Mouse (Mus musculus): ENCODE data around the gene Msx3. TPM values are rescaled to one million over a fixed set of nuclear protein-coding genes. Genes with fewer than 3 reads are reported as not detected.

The Msx3 gene
- total RNA-seq, 2 experiments from 2014 or later: not detected

Other genes starting within 250 kb of the Msx3 start
- not detected in 2 replicates for gene Adgra1, start 214.9 kb downstream of the Msx3 start, total RNA-seq (2014; fragmentation: Nextera tagmentation)
- gene Adgra1, start 214.9 kb downstream of the Msx3 start, total RNA-seq (2017): not detected in 2 replicates
- not detected in 2 replicates for gene Kndc1, start 154.4 kb downstream of the Msx3 start, total RNA-seq (2014; fragmentation: Nextera tagmentation)
- not detected in 2 replicates for gene Kndc1, start 154.4 kb downstream of the Msx3 start, total RNA-seq (2017)
- gene Utf1, start 105.3 kb downstream of the Msx3 start, total RNA-seq (2014; fragmentation: Nextera tagmentation): not detected in 2 replicates
- gene Utf1, start 105.3 kb downstream of the Msx3 start, total RNA-seq (2017): not detected in 2 replicates
- gene 6430531B16Rik, start 70.3 kb downstream of the Msx3 start, total RNA-seq (2014; fragmentation: Nextera tagmentation): 0.62 TPM in 1 of 2 replicates, not detected in the other
- 0.52 TPM in 1 of 2 replicates, not detected in the other for gene 6430531B16Rik, start 70.3 kb downstream of the Msx3 start, total RNA-seq (2017)
- gene Adam8, start 56.5 kb downstream of the Msx3 start, total RNA-seq (2014; fragmentation: Nextera tagmentation): 0.38 TPM in 1 of 2 replicates, not detected in the other
- 0.99 and 1.3 TPM in 2 replicates for gene Adam8, start 56.5 kb downstream of the Msx3 start, total RNA-seq (2017)
- 21.3 and 21.5 TPM in 2 replicates for gene Zfp511, start 12.7 kb downstream of the Msx3 start, total RNA-seq (2014; fragmentation: Nextera tagmentation)
- gene Zfp511, start 12.7 kb downstream of the Msx3 start, total RNA-seq (2017): 20.6 and 21.5 TPM in 2 replicates
- gene Tubgcp2, start 12.4 kb downstream of the Msx3 start, total RNA-seq (2014; fragmentation: Nextera tagmentation): 19.2 and 34.8 TPM in 2 replicates
- 36.3 and 40.4 TPM in 2 replicates for gene Tubgcp2, start 12.4 kb downstream of the Msx3 start, total RNA-seq (2017)
- gene Caly, start 33.5 kb upstream of the Msx3 start, total RNA-seq (2014; fragmentation: Nextera tagmentation): 0.67 TPM in 1 of 2 replicates, not detected in the other
- gene Caly, start 33.5 kb upstream of the Msx3 start, total RNA-seq (2017): not detected in 2 replicates
- not detected in 2 replicates for gene Prap1, start 44.3 kb upstream of the Msx3 start, total RNA-seq (2014; fragmentation: Nextera tagmentation)
- gene Prap1, start 44.3 kb upstream of the Msx3 start, total RNA-seq (2017): not detected in 2 replicates
- gene Fuom, start 53.4 kb upstream of the Msx3 start, total RNA-seq (2014; fragmentation: Nextera tagmentation): 4.3 and 13.6 TPM in 2 replicates
- gene Fuom, start 53.4 kb upstream of the Msx3 start, total RNA-seq (2017): 2.5 and 12.9 TPM in 2 replicates
- 37.9 and 44.7 TPM in 2 replicates for gene Paox, start 66.7 kb upstream of the Msx3 start, total RNA-seq (2014; fragmentation: Nextera tagmentation)
- gene Paox, start 66.7 kb upstream of the Msx3 start, total RNA-seq (2017): 26.6 and 38.5 TPM in 2 replicates
- 97.4 and 109 TPM in 2 replicates for gene Echs1, start 67.4 kb upstream of the Msx3 start, total RNA-seq (2014; fragmentation: Nextera tagmentation)
- 107 and 150 TPM in 2 replicates for gene Echs1, start 67.4 kb upstream of the Msx3 start, total RNA-seq (2017)
- 11.4 and 21.0 TPM in 2 replicates for gene Mtg1, start 88.5 kb upstream of the Msx3 start, total RNA-seq (2014; fragmentation: Nextera tagmentation)
- gene Mtg1, start 88.5 kb upstream of the Msx3 start, total RNA-seq (2017): 9.5 and 14.4 TPM in 2 replicates
- not detected in 2 replicates for gene Sprn, start 105.8 kb upstream of the Msx3 start, total RNA-seq (2014; fragmentation: Nextera tagmentation)
- gene Sprn, start 105.8 kb upstream of the Msx3 start, total RNA-seq (2017): not detected in 2 replicates
- not detected in 2 replicates for gene Olfr522, start 115.7 kb upstream of the Msx3 start, total RNA-seq (2014; fragmentation: Nextera tagmentation)
- gene Olfr522, start 115.7 kb upstream of the Msx3 start, total RNA-seq (2017): not detected in 2 replicates
- gene Olfr523, start 124.1 kb upstream of the Msx3 start, total RNA-seq (2014; fragmentation: Nextera tagmentation): not detected in 2 replicates
- gene Olfr523, start 124.1 kb upstream of the Msx3 start, total RNA-seq (2017): not detected in 2 replicates
- gene Olfr524, start 156.9 kb upstream of the Msx3 start, total RNA-seq (2014; fragmentation: Nextera tagmentation): not detected in 2 replicates
- gene Olfr524, start 156.9 kb upstream of the Msx3 start, total RNA-seq (2017): not detected in 2 replicates
- gene Cd163l1, start 169.2 kb upstream of the Msx3 start, total RNA-seq (2014; fragmentation: Nextera tagmentation): not detected in 2 replicates
- not detected in 2 replicates for gene Cd163l1, start 169.2 kb upstream of the Msx3 start, total RNA-seq (2017)
- not detected in 2 replicates for gene 5830411N06Rik, start 198.2 kb upstream of the Msx3 start, total RNA-seq (2014; fragmentation: Nextera tagmentation)
- not detected in 2 replicates for gene 5830411N06Rik, start 198.2 kb upstream of the Msx3 start, total RNA-seq (2017)

All from granulocyte monocyte progenitor cell, adult 5-6 weeks (primary cell).